In genomic region chr4:148169586-148169985, GRCm38 (mm10) we compare ENCODE assay signal across 15 mouse cellular contexts. TPM values are rescaled to one million over a fixed set of nuclear protein-coding genes. Genes with fewer than 3 reads are reported as not detected.
A peak's percentile ranks its signal among the peaks of the same experiment; 100 is the strongest.
DNase-seq lines count a peak whose midpoint lies in the region; ATAC-seq and TF ChIP-seq lines count a peak whose summit lies in the region.
"Had no signal": no experiment of that assay in that cellular context is flagged by ENCODE, and none has a peak within 500 bp of the region (broad histone marks: within the 10 kb centered on the region; RNA-seq: fewer than 3 reads in every experiment).

No protein-coding gene starts in this region.

- no peaks in the 10 kb centered on the region for H3K36me3 ChIP-seq in embryonic facial prominence, embryonic 13.5 days
- H3K36me3 ChIP-seq in embryonic facial prominence, embryonic 10.5 days (replicated peaks): no peaks in the 10 kb centered on the region
- no peaks in the 10 kb centered on the region for H3K36me3 ChIP-seq in liver, embryonic 11.5 days (ENCODE audit: control insufficient read depth, insufficient read depth, low read length)
- no peaks in the 10 kb centered on the region for H3K36me3 ChIP-seq in ES-Bruce4 (ENCODE audit: control insufficient read depth, insufficient read depth, low read length, poor library complexity, severe bottlenecking)
- H3K36me3 ChIP-seq in liver, embryonic 12.5 days: no peaks in the 10 kb centered on the region

- 0 out of 2 replicates have a peak overlapping the region, but pooled peaks have one; percentile 32 for H3K9ac ChIP-seq in embryonic facial prominence, embryonic 13.5 days
- H3K9ac ChIP-seq in liver, embryonic 11.5 days (ENCODE audit: low read depth, low read length): no peak overlapping the region
- H3K9ac ChIP-seq in ES-Bruce4 (ENCODE audit: low read depth, poor library complexity, severe bottlenecking): peak overlapping the region; percentile 59
- no peak overlapping the region for H3K9ac ChIP-seq in liver, embryonic 12.5 days

- no peak for DNase-seq in embryonic facial prominence, embryonic 10.5 days (ENCODE audit: low spot score)
- DNase-seq in liver, embryonic 11.5 days (ENCODE audit: low spot score): no peak
- no peak for DNase-seq in liver
- DNase-seq in ovary, postnatal 10 days (ENCODE audit: low spot score): no peak
- no peak for DNase-seq in ovary, adult 18-20 months (ENCODE audit: low spot score)
- DNase-seq: adrenal gland, postnatal 36 days; gastrocnemius, postnatal 25 days; kidney, postnatal 10 days; lung, adult 2 months; right cerebral cortex, postnatal 4 days; thymus, postnatal 25 days had no signal

- peaks cover 90% of the 10 kb centered on the region for H3K27me3 ChIP-seq in embryonic facial prominence, embryonic 13.5 days
- peaks cover 96% of the 10 kb centered on the region for H3K27me3 ChIP-seq in embryonic facial prominence, embryonic 10.5 days (replicated peaks; ENCODE audit: low read depth, poor library complexity, severe bottlenecking)
- H3K27me3 ChIP-seq in liver, embryonic 11.5 days (replicated peaks; ENCODE audit: control insufficient read depth, insufficient read depth, low read length): peaks cover 79% of the 10 kb centered on the region
- H3K27me3 ChIP-seq in ES-Bruce4 (ENCODE audit: control insufficient read depth, insufficient read depth, low read length, poor library complexity, severe bottlenecking): no peaks in the 10 kb centered on the region
- peaks cover 94% of the 10 kb centered on the region for H3K27me3 ChIP-seq in liver, embryonic 12.5 days (replicated peaks)

- H3K4me1 ChIP-seq in embryonic facial prominence, embryonic 13.5 days: peaks cover 25% of the 10 kb centered on the region
- peaks cover 32% of the 10 kb centered on the region for H3K4me1 ChIP-seq in embryonic facial prominence, embryonic 10.5 days
- peaks cover 3% of the 10 kb centered on the region; the same call in 1 of the 2 replicates for H3K4me1 ChIP-seq in liver, embryonic 11.5 days (replicated peaks; ENCODE audit: control insufficient read depth, insufficient read depth, low read length)
- no peaks in the 10 kb centered on the region for H3K4me1 ChIP-seq in ES-Bruce4 (ENCODE audit: control insufficient read depth, insufficient read depth, low read length)
- 0 out of 2 replicates have a peak, but pooled peaks cover 4% of the 10 kb centered on the region for H3K4me1 ChIP-seq in liver, embryonic 12.5 days

- ATAC-seq in embryonic facial prominence, embryonic 13.5 days (ENCODE audit: insufficient number of reproducible peaks, insufficient read depth, low FRiP score, low TSS enrichment, low read depth): no peak
- no peak for ATAC-seq in liver, embryonic 11.5 days (replicated peaks; ENCODE audit: low FRiP score)
- ATAC-seq in liver, embryonic 12.5 days: no peak
- ATAC-seq: intestine, embryonic 16.5 days had no signal

- no peaks in the 10 kb centered on the region for H3K9me3 ChIP-seq in embryonic facial prominence, embryonic 13.5 days
- H3K9me3 ChIP-seq in embryonic facial prominence, embryonic 10.5 days: no peaks in the 10 kb centered on the region
- no peaks in the 10 kb centered on the region for H3K9me3 ChIP-seq in liver, embryonic 11.5 days (ENCODE audit: control insufficient read depth, low read length)
- H3K9me3 ChIP-seq in ES-Bruce4 (replicated peaks; ENCODE audit: control insufficient read depth, insufficient read depth, low read length, poor library complexity, severe bottlenecking): no peaks in the 10 kb centered on the region
- H3K9me3 ChIP-seq in liver, embryonic 12.5 days (replicated peaks): no peaks in the 10 kb centered on the region

- peak; percentile 30; the same call in 1 of the 2 replicates for TF ChIP-seq EP300 in ES-Bruce4 (IDR thresholded peaks at IDR 0.05; ENCODE audit: insufficient read depth, low read depth, low read length)

- TF ChIP-seq CTCF in ES-Bruce4 (IDR thresholded peaks at IDR 0.05; ENCODE audit: low read depth, low read length): no peak

- no peak for TF ChIP-seq POLR2A in ES-Bruce4 (IDR thresholded peaks at IDR 0.05; ENCODE audit: insufficient read depth, low read length)

- WGBS in embryonic facial prominence, embryonic 13.5 days: 23% methylated on average over 15 of the region's 15 CpGs
- WGBS in embryonic facial prominence, embryonic 10.5 days: 19% methylated on average over 15 of the region's 15 CpGs
- WGBS in liver, embryonic 11.5 days: 12% methylated on average over 15 of the region's 15 CpGs
- WGBS in liver, embryonic 12.5 days (ENCODE audit: insufficient replicate concordance): 7% methylated on average over 15 of the region's 15 CpGs

- H3K4me3 ChIP-seq in embryonic facial prominence, embryonic 13.5 days: no peak overlapping the region
- no peak overlapping the region for H3K4me3 ChIP-seq in embryonic facial prominence, embryonic 10.5 days
- H3K4me3 ChIP-seq in liver, embryonic 11.5 days (ENCODE audit: low read depth, low read length): no peak overlapping the region
- peak overlapping the region; percentile 40 for H3K4me3 ChIP-seq in ES-Bruce4 (ENCODE audit: low read depth, low read length)
- no peak overlapping the region for H3K4me3 ChIP-seq in liver, embryonic 12.5 days

- H3K27ac ChIP-seq in embryonic facial prominence, embryonic 13.5 days: no peak overlapping the region
- no peak overlapping the region for H3K27ac ChIP-seq in embryonic facial prominence, embryonic 10.5 days (replicated peaks)
- no peak overlapping the region for H3K27ac ChIP-seq in liver, embryonic 11.5 days (ENCODE audit: low read depth, low read length)
- H3K27ac ChIP-seq in ES-Bruce4 (ENCODE audit: insufficient read depth, low read length): peak overlapping the region; percentile 27
- no peak overlapping the region for H3K27ac ChIP-seq in liver, embryonic 12.5 days

- H3K4me2 ChIP-seq in embryonic facial prominence, embryonic 13.5 days: no peak overlapping the region
- peak overlapping the region; percentile 6; the same call in 1 of the 2 replicates for H3K4me2 ChIP-seq in liver, embryonic 11.5 days
- peak overlapping the region; percentile 19 for H3K4me2 ChIP-seq in liver, embryonic 12.5 days

RNA-seq across cellular contexts. Expression of gene Fbxo2, which starts 9.2 kb away (rescaled TPM):
- polyA plus RNA-seq in embryonic facial prominence, embryonic 13.5 days (2015; fragmentation: Nextera tagmentation; extraction: Ambion mirVana): 3.1 and 3.4 TPM in 2 replicates
- 0.82 and 1.1 TPM in 2 replicates for polyA plus RNA-seq in embryonic facial prominence, embryonic 10.5 days (2016; fragmentation: Nextera tagmentation; extraction: Ambion mirVana)
- 0.73 and 0.74 TPM in 2 replicates for polyA plus RNA-seq in liver, embryonic 11.5 days (2014; fragmentation: Nextera tagmentation; extraction: Ambion mirVana)
- 6.0 and 6.9 TPM in 2 replicates for polyA plus RNA-seq in ES-Bruce4 (2011; ENCODE audit: insufficient read depth, insufficient read length, low read depth, missing spikeins)
- polyA plus RNA-seq in liver, embryonic 12.5 days (2016; fragmentation: Nextera tagmentation; extraction: Ambion mirVana): 0.43 and 0.50 TPM in 2 replicates

RNA-seq across cellular contexts. Expression of gene Fbxo44, which starts 9.3 kb away (rescaled TPM):
- 13.5 TPM in 2 replicates for polyA plus RNA-seq in embryonic facial prominence, embryonic 13.5 days (2015; fragmentation: Nextera tagmentation; extraction: Ambion mirVana)
- 18.0 and 21.3 TPM in 2 replicates for polyA plus RNA-seq in embryonic facial prominence, embryonic 10.5 days (2016; fragmentation: Nextera tagmentation; extraction: Ambion mirVana)
- polyA plus RNA-seq in liver, embryonic 11.5 days (2014; fragmentation: Nextera tagmentation; extraction: Ambion mirVana): 2.9 and 3.0 TPM in 2 replicates
- 12.5 and 13.3 TPM in 2 replicates for polyA plus RNA-seq in ES-Bruce4 (2011; ENCODE audit: insufficient read depth, insufficient read length, low read depth, missing spikeins)
- 1.6 and 1.7 TPM in 2 replicates for polyA plus RNA-seq in liver, embryonic 12.5 days (2016; fragmentation: Nextera tagmentation; extraction: Ambion mirVana)

RNA-seq across cellular contexts. Expression of gene Fbxo6, which starts 17.6 kb away (rescaled TPM):
- 14.9 and 15.1 TPM in 2 replicates for polyA plus RNA-seq in embryonic facial prominence, embryonic 13.5 days (2015; fragmentation: Nextera tagmentation; extraction: Ambion mirVana)
- 8.3 and 10.6 TPM in 2 replicates for polyA plus RNA-seq in embryonic facial prominence, embryonic 10.5 days (2016; fragmentation: Nextera tagmentation; extraction: Ambion mirVana)
- polyA plus RNA-seq in liver, embryonic 11.5 days (2014; fragmentation: Nextera tagmentation; extraction: Ambion mirVana): 30.6 and 34.4 TPM in 2 replicates
- 41.6 and 51.5 TPM in 2 replicates for polyA plus RNA-seq in ES-Bruce4 (2011; ENCODE audit: insufficient read depth, insufficient read length, low read depth, missing spikeins)
- polyA plus RNA-seq in liver, embryonic 12.5 days (2016; fragmentation: Nextera tagmentation; extraction: Ambion mirVana): 20.5 and 28.7 TPM in 2 replicates

RNA-seq across cellular contexts. Expression of gene Draxin, which starts 39.1 kb away (rescaled TPM):
- 0.78 and 1.1 TPM in 2 replicates for polyA plus RNA-seq in embryonic facial prominence, embryonic 13.5 days (2015; fragmentation: Nextera tagmentation; extraction: Ambion mirVana)
- polyA plus RNA-seq in embryonic facial prominence, embryonic 10.5 days (2016; fragmentation: Nextera tagmentation; extraction: Ambion mirVana): 1.5 and 2.4 TPM in 2 replicates
- polyA plus RNA-seq in liver, embryonic 11.5 days (2014; fragmentation: Nextera tagmentation; extraction: Ambion mirVana): 0.12 and 0.31 TPM in 2 replicates
- polyA plus RNA-seq in ES-Bruce4 (2011; ENCODE audit: insufficient read depth, insufficient read length, low read depth, missing spikeins): 0.17 and 0.22 TPM in 2 replicates
- 0.08 TPM in 2 replicates for polyA plus RNA-seq in liver, embryonic 12.5 days (2016; fragmentation: Nextera tagmentation; extraction: Ambion mirVana)

RNA-seq across cellular contexts. Expression of gene Mad2l2, which starts 39.4 kb away (rescaled TPM):
- polyA plus RNA-seq in embryonic facial prominence, embryonic 13.5 days (2015; fragmentation: Nextera tagmentation; extraction: Ambion mirVana): 70.6 and 76.3 TPM in 2 replicates
- 63.3 and 67.3 TPM in 2 replicates for polyA plus RNA-seq in embryonic facial prominence, embryonic 10.5 days (2016; fragmentation: Nextera tagmentation; extraction: Ambion mirVana)
- 41.4 and 44.7 TPM in 2 replicates for polyA plus RNA-seq in liver, embryonic 11.5 days (2014; fragmentation: Nextera tagmentation; extraction: Ambion mirVana)
- 45.9 and 60.3 TPM in 2 replicates for polyA plus RNA-seq in ES-Bruce4 (2011; ENCODE audit: insufficient read depth, insufficient read length, low read depth, missing spikeins)
- 24.2 and 25.5 TPM in 2 replicates for polyA plus RNA-seq in liver, embryonic 12.5 days (2016; fragmentation: Nextera tagmentation; extraction: Ambion mirVana)

Comparison
In these comparisons a context has a peak if more than half of its experiments do, and no peak if none do; other contexts are left out.
1. H3K9ac ChIP-seq: peak in embryonic facial prominence, embryonic 13.5 days (single experiment) and ES-Bruce4 (single experiment); none in liver, embryonic 11.5 days (single experiment) and liver, embryonic 12.5 days (single experiment).